Mouse (Mus musculus) lung, embryonic 15.5 days (tissue): ENCODE measurements around the gene Actrt3. TPM values are rescaled to one million over a fixed set of nuclear protein-coding genes. Genes with fewer than 3 reads are reported as not detected.
"Not testable (repeated sequence)": the region's sequence is repeated elsewhere in the genome, so short reads cannot be mapped to it uniquely, and the experiment has no call there.

ENCODE experiments used
- ATAC-seq: fragments of 200-750 bp; cut with Nextera tagmentation; 2 replicates; pipeline ENCODE4 v1.8.0; 2017; ENCODE audit warnings: moderate number of reproducible peaks, borderline replicate concordance; ENCODE audit not compliant: low FRiP score, low TSS enrichment; ENCODE audit errors: extremely low read depth
- H3K27ac ChIP-seq: fragments of 300-500 bp; sonication (generic); 2 replicates; pipeline ENCODE4 v1.5.1; 2015; ENCODE audit warnings: moderate library complexity, mild to moderate bottlenecking, inconsistent platforms
- H3K27me3 ChIP-seq: fragments of 300-500 bp; sonication (generic); 2 replicates; pipeline ENCODE4 v1.6.1; 2015; ENCODE audit warnings: inconsistent platforms
- H3K36me3 ChIP-seq: fragments of 300-500 bp; sonication (generic); 2 replicates; pipeline ENCODE4 v1.6.1; 2015; ENCODE audit warnings: inconsistent platforms
- H3K4me1 ChIP-seq: fragments of 300-500 bp; sonication (generic); 2 replicates; pipeline ENCODE4 v1.6.1; 2015; ENCODE audit warnings: inconsistent platforms
- H3K4me2 ChIP-seq: fragments of 300-500 bp; sonication (generic); 2 replicates; pipeline ENCODE4 v1.6.1; 2015; ENCODE audit warnings: inconsistent platforms, mild to moderate bottlenecking, moderate library complexity
- H3K4me3 ChIP-seq: fragments of 300-500 bp; sonication (generic); 2 replicates; pipeline ENCODE4 v1.5.1; 2015; ENCODE audit warnings: mild to moderate bottlenecking, inconsistent platforms
- H3K9ac ChIP-seq: fragments of 300-500 bp; sonication (generic); 2 replicates; pipeline ENCODE4 v1.6.1; 2015; ENCODE audit warnings: inconsistent platforms
- H3K9me3 ChIP-seq: fragments of 300-500 bp; sonication (generic); 2 replicates; pipeline ENCODE4 v1.6.1; 2016; ENCODE audit warnings: inconsistent platforms
- WGBS: fragments of 180-500 bp; shearing (Covaris S2); methylation state at CpG from one replicate; pipeline ENCODE4 v1.1.7; 2015; 5-methylcytosine and 5-hydroxymethylcytosine counted together
- polyA plus RNA-seq: library from polyadenylated mRNA; unstranded; fragments of >200 nt; fragmentation: Nextera tagmentation; extraction: Ambion mirVana; gene quantifications from 2 replicates; pipeline ENCODE4 v1.2.1, GENCODE M21; 2015

The Actrt3 gene
- polyA plus RNA-seq, 1 experiment from 2014 or later = not detected

DNA sequence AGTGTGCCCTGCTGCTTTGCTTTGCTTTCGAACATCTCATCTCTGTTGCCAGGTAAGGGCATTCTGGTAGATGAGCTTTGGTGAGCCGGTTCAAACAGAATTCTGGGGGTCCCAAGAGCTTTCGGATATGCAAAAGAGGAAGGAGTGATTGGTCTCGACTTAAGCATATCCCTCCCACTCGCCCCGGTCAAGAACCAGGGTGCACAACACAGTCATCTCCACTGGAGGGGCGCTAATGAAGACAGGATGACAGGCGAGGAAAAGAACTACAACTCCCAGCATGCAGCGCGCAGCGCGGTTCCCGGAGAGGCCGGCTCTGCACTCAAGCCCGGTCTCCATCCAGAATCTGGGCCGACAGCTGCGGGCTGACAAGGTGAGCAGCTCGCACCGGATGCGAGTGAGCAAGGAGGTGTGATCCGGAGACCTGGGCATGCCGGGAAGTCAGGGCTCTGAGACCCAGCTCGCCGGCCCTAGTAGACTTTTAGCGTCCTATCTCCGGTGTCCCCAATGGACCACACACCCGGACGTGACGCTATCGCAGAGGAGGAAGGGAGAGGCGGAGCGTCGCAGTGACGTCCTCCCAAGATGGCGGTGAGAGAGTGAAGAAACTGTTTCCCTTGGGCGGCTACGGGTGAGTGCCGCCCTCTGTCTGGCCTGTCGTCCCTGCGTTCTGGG, 2.5 kb upstream of the Actrt3 start, which contains the start of gene Mynn:
Gene Mynn (plus strand): TSS at position 1 of the 675 bp plus-strand sequence.
- Histone ChIP-seq H3K36me3 (peaks cover 13% of the 10 kb centered on the region; the same call in 1 of the 2 replicates), H3K9me3 (no peaks in the 10 kb centered on the region), H3K4me1 (peaks cover 15% of the 10 kb centered on the region), H3K4me3 (peak within 1 kb of the TSS; percentile 58), H3K9ac (peak within 1 kb of the TSS; percentile 57), H3K27ac (peak within 1 kb of the TSS; percentile 91), H3K27me3 (no peaks in the 10 kb centered on the region; the same call in 1 of the 2 replicates), H3K4me2 (peak within 1 kb of the TSS; percentile 87)
- under 1% methylated on average over 40 of the region's 40 CpGs for WGBS
- ATAC-seq = peak; percentile 95

DNA sequence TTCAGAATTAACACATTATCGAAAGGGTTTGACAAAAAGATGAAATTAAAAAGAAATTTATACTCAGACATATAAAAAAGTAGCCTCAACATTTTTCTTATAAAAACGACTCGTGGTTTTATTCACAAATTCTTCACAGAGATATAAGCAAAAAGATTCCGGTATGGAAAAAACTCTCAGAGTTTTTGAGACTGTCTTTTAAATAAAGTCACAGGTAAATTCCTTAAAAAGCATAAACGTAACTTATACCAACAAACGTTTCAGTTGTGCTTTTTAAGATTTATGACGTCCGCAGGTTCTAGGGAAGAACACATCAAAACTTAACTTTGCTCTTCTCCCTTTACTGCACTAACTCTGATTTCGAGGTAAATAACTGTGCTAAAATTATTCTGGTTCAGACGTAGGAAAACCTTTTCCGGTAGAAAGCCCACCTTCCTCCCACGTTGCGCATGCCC, 1.9 kb upstream of the Actrt3 start:
- 1% methylated on average over 13 of the region's 13 CpGs for WGBS
- H3K4me1 ChIP-seq = peaks cover 15% of the 10 kb centered on the region
- peak overlapping the region; percentile 87 for H3K4me2 ChIP-seq
- H3K9ac ChIP-seq = peak overlapping the region; percentile 57; the same call in 1 of the 2 replicates
- peaks cover 10% of the 10 kb centered on the region; the same call in 1 of the 2 replicates for H3K36me3 ChIP-seq
- H3K27ac ChIP-seq = peak overlapping the region; percentile 91
- no peak for ATAC-seq
- H3K27me3 ChIP-seq = no peaks in the 10 kb centered on the region; the same call in 1 of the 2 replicates
- H3K4me3 ChIP-seq = peak overlapping the region; percentile 58
- no peaks in the 10 kb centered on the region for H3K9me3 ChIP-seq

DNA sequence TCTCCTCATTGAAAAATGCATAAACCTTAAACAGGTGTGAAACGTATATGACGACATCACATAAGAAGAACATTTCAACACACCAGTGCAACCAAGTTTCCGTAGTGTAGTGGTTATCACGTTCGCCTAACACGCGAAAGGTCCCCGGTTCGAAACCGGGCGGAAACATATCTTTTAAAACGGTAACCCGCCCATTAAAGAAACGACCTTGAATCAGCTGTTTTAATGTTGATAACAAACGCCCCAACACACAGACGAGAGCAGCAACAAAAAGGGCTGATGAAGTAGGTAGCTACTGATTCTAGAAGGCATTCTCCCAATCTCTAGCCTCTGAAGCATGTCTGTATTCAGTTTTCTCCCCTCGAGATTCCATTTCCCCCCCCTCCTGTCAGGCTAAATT, 1.4 kb upstream of the Actrt3 start:
- H3K4me1 ChIP-seq = peaks cover 15% of the 10 kb centered on the region
- H3K4me2 ChIP-seq = peak overlapping the region; percentile 87
- no peak overlapping the region for H3K9ac ChIP-seq
- under 1% methylated on average over 17 of the region's 17 CpGs for WGBS
- no peaks in the 10 kb centered on the region; the same call in 1 of the 2 replicates for H3K27me3 ChIP-seq
- peak; percentile 12; the same call in 1 of the 2 replicates for ATAC-seq
- H3K27ac ChIP-seq = peak overlapping the region; percentile 62
- H3K4me3 ChIP-seq = peak overlapping the region; percentile 58
- no peaks in the 10 kb centered on the region for H3K9me3 ChIP-seq
- peaks cover 10% of the 10 kb centered on the region; the same call in 1 of the 2 replicates for H3K36me3 ChIP-seq

- Histone ChIP-seq H3K27me3 (no peaks in the 10 kb centered on the region; the same call in 1 of the 2 replicates), H3K4me2 (peak overlapping the region; percentile 87), H3K9me3 (no peaks in the 10 kb centered on the region), H3K4me1 (peaks cover 19% of the 10 kb centered on the region), H3K36me3 (peaks cover 6% of the 10 kb centered on the region; the same call in 1 of the 2 replicates), H3K27ac (peak overlapping the region; percentile 27; the same call in 1 of the 2 replicates), H3K9ac (0 out of 2 replicates have a peak overlapping the region, but pooled peaks have one; percentile 8), H3K4me3 (peak overlapping the region; percentile 58)
- 0 out of 2 replicates have a peak, but pooled peaks have one; percentile 6 for ATAC-seq
- under 1% methylated on average over 14 of the region's 14 CpGs for WGBS
Measured at GRCm38 (mm10) chr3:30600717-30601116, 978 bp upstream of the Actrt3 start.

DNA sequence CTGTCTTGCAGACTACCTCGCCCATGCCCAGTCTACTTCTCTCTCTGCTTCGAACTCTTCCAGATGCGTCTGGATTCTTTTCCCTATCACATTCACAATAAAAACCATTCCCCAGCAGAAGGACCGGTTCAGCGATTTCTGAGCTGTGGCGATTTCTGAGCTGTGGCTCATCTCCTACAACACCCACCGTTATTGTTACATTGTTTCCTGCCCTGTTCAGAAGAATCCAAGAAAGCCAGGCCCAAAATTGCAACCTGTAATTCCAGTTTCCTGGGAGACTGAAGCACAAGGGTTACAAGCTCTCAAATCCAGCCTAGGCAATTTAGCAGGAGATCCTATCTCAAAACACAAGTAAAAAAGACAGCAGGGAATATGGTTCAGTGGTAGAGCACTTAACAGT, 2.5 kb downstream of the Actrt3 start:
- no peaks in the 10 kb centered on the region; the same call in 1 of the 2 replicates for H3K27me3 ChIP-seq
- H3K4me2 ChIP-seq = no peak overlapping the region
- H3K9ac ChIP-seq = no peak overlapping the region
- ATAC-seq = no peak
- H3K36me3 ChIP-seq = no peaks in the 10 kb centered on the region
- no peak overlapping the region for H3K27ac ChIP-seq
- H3K4me1 ChIP-seq = peaks cover 20% of the 10 kb centered on the region
- no peaks in the 10 kb centered on the region for H3K9me3 ChIP-seq
- no peak overlapping the region for H3K4me3 ChIP-seq
- WGBS = 83% methylated on average over 7 of the region's 7 CpGs

DNA sequence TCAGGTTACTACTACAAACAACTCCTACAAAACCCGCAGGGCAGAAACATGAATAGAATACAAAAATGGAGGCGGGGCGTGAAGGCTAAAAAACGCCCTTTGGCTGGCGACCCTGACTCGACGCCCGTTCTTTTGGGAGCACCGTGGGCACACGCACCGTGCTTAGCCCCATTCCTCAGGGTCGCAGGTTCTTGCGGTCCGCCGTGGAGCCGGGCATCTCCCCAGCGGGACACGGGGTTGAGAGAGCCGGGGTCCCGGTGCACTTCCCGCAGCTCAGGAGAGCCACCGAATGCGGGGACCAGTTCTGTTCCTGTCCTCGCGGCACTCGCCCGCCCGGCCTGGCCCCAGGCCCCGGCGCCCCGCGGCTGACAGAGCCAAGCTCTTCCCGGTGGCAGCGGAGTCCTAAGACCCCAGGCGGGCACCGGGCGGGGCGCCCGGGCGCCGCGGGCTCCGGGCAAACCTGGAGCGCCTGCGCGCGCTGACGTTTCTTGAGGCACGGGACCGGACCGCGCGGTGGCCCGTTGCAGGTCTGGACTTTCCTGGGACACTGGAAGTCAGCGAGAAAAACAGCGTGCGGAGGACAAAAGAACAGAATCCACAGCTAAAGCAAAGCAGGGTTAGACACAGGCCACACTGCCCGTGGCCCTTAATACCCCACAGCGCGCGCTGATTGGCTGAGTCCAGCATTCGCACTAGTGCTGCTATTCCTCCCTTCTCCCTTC, 4.5 kb downstream of the Actrt3 start:
- Histone ChIP-seq H3K4me3 (peak overlapping the region; percentile 68), H3K4me2 (peak overlapping the region; percentile 83), H3K36me3 (no peaks in the 10 kb centered on the region), H3K27me3 (no peaks in the 10 kb centered on the region; the same call in 1 of the 2 replicates), H3K9ac (peak overlapping the region; percentile 62), H3K9me3 (no peaks in the 10 kb centered on the region), H3K27ac (no peak overlapping the region), H3K4me1 (peaks cover 20% of the 10 kb centered on the region)
- ATAC-seq = peak; percentile 62; the same call in 1 of the 2 replicates
- under 1% methylated on average over 62 of the region's 62 CpGs for WGBS

DNA sequence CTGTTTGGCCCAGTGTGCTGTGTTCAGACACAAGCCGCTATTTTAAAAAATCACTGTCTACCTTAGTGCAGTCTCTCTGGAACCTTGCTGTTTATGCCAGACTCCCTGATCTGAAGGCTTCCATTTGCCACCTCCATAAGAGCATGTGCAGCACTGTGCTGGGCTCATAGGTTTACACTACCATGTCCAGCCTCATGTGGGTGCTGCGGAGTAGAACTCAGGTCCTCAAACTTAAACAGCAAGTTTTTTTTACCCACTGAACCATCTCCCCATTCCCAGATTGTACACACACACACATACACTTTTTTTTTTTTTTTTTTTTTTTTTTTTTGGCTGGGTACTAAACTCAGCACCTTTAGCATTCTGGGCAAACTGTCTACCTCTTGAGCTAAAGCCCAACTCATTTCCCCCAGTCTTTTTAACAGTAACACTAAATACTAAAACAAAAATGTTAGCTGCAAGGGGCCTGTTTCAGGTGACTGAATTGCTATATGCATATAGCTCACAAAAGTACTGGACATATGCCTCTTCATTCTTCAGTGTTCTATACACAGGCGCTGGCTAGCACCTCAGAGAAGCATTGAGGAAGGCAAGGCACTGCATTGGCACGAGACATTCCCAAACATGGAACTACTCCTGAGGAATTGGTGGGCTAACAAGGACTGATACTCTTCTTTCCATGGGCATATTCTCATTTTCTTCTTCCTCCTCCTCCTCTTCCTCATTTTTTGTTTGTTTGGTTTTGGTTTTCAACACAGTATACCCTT, 5.8 kb downstream of the Actrt3 start:
- no peak for ATAC-seq

GRCm38 (mm10) chr3:30592418-30592853, 7.3 kb downstream of the Actrt3 start:
- H3K9ac ChIP-seq = no peak overlapping the region
- H3K9me3 ChIP-seq = no peaks in the 10 kb centered on the region
- peaks cover 11% of the 10 kb centered on the region; the same call in 1 of the 2 replicates for H3K4me1 ChIP-seq
- H3K4me2 ChIP-seq = no peak overlapping the region
- WGBS = 0% methylated on average over 2 of the region's 2 CpGs
- H3K36me3 ChIP-seq = no peaks in the 10 kb centered on the region
- no peaks in the 10 kb centered on the region for H3K27me3 ChIP-seq
- no peak overlapping the region for H3K4me3 ChIP-seq
- peak; percentile 25; the same call in 1 of the 2 replicates for ATAC-seq
- no peak overlapping the region for H3K27ac ChIP-seq

More for the DNA sequence above, 5.8 kb downstream of the Actrt3 start:
- H3K36me3 ChIP-seq = no peaks in the 10 kb centered on the region
- H3K4me1 ChIP-seq = peaks cover 11% of the 10 kb centered on the region; the same call in 1 of the 2 replicates
- 0 out of 2 replicates have a peak overlapping the region, but pooled peaks have one; percentile 8 for H3K4me2 ChIP-seq
- H3K27me3 ChIP-seq = no peaks in the 10 kb centered on the region; the same call in 1 of the 2 replicates
- H3K9me3 ChIP-seq = no peaks in the 10 kb centered on the region
- H3K9ac ChIP-seq = no peak overlapping the region
- WGBS = 75% methylated on average over 4 of the region's 4 CpGs
- no peak overlapping the region for H3K4me3 ChIP-seq
- H3K27ac ChIP-seq = no peak overlapping the region

DNA sequence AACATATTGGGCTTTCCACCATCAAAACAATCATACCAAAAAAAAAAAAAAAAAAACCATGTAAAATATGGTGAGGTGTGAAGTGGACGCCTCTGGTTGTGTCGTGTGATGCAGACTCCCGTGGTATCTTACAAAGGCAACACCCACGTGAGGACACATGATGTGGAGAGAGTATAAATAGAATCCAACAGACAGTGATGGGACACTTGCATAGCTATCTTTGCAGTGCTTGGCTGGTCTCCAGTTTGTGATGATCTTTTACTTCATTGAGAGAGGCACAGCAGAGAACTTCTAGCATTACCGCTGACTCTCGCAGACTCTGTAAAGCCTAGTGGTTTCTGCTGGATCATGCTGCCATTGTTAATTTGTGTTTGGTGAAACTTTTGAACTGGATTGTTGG, 10.9 kb downstream of the Actrt3 start:
- Histone ChIP-seq H3K27ac (no peak overlapping the region), H3K4me2 (no peak overlapping the region), H3K36me3 (no peaks in the 10 kb centered on the region), H3K9me3 (no peaks in the 10 kb centered on the region), H3K27me3 (no peaks in the 10 kb centered on the region), H3K4me3 (no peak overlapping the region), H3K4me1 (0 out of 2 replicates have a peak, but pooled peaks cover 2% of the 10 kb centered on the region), H3K9ac (no peak overlapping the region)
- ATAC-seq = no peak
- 63% methylated on average over 6 of the region's 6 CpGs for WGBS

- no peak for ATAC-seq
- WGBS = 24% methylated on average over 2 of the region's 2 CpGs
- Histone ChIP-seq H3K27ac (no peak overlapping the region), H3K9ac (no peak overlapping the region), H3K36me3 (no peaks in the 10 kb centered on the region), H3K27me3 (no peaks in the 10 kb centered on the region), H3K4me2 (no peak overlapping the region), H3K4me3 (no peak overlapping the region), H3K9me3 (no peaks in the 10 kb centered on the region), H3K4me1 (no peaks in the 10 kb centered on the region)
Measured at GRCm38 (mm10) chr3:30573549-30573948, 26.2 kb downstream of the Actrt3 start.

DNA sequence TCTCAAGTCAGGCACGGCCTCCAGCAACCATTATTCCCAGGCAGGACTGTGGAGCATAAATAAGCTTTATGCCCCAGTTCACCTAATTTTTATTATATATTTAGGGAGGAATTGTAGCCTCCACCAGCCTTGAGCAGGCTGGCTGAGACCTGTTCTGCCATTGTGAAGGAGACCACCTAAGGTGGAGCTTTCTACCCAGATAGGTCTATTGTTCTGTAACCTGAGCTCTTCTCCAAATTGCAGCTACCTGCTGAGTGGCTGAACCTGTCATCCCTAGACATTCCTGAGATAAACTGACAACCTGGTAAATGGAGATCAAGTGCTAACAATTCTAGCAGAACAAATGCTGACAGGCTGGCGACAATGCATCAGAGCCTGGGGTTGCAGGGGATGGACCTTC, 33.4 kb downstream of the Actrt3 start:
- ATAC-seq, H3K36me3 ChIP-seq: not testable (repeated sequence)
- WGBS = 40% methylated on average over 1 of the region's 2 CpGs

More for the DNA sequence above, 33.4 kb downstream of the Actrt3 start:
- H3K27me3 ChIP-seq, H3K4me3 ChIP-seq, H3K9ac ChIP-seq, H3K9me3 ChIP-seq, H3K4me2 ChIP-seq, H3K4me1 ChIP-seq, H3K27ac ChIP-seq: not testable (repeated sequence)
